Mouse (Mus musculus) adrenal gland, adult 18-20 months (tissue): ENCODE results near the gene C9. TPM values are rescaled to one million over a fixed set of nuclear protein-coding genes. Genes with fewer than 3 reads are reported as not detected.

Experiments used
- DNase-seq, 2 experiments: peaks; one replicate each; pipeline ENCODE4 v3.0.0; 2021 to 2022; ENCODE audit warnings: low spot score in 2 of 2
- total RNA-seq, 2 experiments: library from RNA; stranded (reverse); gene quantifications; 1 replicate in 1 of 2; 2 replicates in 1 of 2; pipeline ENCODE4 v1.2.3; 2021

C9 gene
- total RNA-seq, 2 experiments from 2014 or later: not detected

DNA sequence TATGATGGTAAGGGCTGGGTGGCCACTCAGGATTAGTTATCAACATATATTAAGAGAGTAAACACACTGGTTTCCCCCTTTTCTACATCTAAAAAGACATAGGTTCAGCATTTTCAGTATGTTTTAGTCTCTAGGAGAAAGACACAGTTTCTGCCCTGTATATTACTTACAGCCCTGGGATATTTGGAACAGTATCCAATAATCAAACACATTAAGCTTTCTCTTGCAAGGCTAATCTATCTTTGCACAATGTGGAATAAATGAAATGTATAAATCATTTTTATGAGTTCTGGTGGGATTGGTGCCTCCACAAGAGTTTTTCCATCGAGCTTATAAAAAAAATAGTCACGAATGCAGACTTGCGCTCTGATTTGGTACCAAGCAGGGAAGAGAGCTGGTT, 24.3 kb downstream of the C9 start:
- no peak for DNase-seq

DNA sequence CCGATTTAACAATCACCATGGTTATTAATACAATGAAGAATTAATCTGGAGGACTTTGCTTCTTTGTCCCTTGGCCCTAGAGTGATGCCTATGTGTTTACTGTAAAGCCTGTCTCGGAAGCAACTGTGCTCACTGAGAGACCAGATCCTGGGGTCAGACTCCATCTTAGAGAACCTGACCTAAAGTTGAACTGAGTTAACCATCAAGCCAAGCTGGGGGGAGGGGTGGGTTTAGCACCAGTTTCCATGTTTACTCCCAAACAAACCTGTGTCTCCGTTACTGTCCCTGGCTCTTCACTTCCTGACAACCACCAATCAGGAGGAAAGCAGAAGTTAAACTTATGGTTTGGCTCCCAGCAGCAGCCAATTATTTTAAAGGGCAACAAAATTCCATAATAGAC, 38.4 kb downstream of the C9 start:
- DNase-seq: no peak

DNA sequence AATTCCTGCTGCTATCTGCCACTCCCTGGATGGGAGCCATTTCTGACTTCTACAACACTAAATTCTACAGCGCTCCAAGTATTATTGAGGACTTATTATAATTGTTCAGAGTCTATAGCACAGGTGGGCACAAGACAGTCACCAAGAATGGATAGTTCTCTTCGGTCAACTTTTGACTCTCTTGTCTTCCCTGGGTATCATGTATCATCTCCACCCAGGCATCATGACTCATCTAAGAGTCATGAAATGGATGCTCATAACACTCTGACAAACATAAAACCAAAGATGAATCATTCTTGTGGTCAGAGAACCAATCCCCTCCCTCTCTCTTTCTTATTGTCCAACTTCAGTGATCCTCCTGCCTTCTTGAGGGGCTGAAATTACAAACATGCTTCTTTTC, 47.3 kb downstream of the C9 start:
- DNase-seq: no peak

DNA sequence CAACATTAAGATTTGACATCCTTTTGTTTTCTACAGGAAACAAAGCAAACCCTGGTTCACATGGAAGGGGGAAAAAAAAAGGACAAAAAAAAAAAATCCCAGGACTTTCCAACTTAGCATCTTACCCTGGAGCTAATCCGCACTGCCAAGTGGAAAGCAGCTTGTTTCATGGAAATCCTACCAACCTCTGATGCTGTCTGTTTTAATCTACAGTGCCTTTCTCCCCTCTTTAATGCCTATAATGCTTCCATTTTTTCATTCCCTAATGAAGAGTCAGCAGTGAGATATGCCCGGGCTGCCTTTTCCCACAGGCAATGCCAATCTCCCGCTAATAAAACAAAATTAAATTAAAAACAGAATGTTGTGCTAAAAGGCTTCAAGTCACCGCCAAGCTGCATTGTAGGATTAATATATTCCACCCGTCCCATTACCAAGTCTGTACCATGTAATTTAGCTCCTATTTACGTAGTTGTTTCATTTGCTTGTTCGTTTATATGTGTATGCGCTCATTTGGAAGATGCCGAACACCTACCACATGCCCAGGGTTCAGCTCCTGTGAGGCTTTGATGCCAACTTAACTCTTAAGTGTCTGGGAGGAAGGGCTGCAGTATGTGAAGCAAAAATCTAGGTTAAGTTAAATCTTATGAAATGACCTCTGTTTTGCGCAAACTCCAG, 53.4 kb downstream of the C9 start:
- no peak for DNase-seq

DNA sequence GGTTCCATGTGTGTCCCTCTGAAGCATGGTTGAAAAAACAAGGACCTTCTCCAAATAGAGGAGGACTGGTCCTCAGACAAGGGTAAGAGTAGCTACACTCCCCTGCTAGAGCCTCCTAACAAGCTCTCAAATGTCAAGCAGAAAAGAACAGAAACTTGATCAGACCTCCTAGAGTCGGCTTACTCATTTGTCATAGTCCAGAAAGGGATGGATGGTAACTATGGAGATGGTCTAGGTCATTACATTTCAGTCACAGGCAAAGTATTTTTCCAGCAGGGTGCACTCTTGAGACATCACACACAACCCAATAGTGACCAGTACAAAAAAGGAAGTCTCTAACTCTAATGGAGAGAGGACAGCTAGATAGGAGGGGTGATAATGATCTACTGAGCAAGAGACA, 55.7 kb downstream of the C9 start:
- no peak for DNase-seq

DNA sequence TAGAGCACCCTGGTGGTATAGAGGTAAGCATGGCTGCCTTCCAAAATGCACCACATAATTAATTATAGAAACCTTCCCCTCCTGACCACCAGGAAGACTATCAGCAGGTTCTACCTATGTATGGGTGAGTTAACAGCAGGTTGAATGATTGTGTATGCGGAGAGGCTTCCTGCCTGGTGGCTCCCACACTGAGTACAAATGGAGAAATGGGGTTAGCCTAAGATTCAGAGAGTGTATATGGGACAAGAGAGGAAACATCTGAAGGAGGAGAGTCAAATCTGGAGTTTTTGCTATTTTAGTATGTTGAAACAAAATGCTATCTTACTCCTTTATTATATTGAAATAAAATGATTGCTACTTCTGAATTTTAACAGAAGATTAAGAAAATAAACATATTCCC, 72.4 kb downstream of the C9 start:
- DNase-seq: no peak

DNA sequence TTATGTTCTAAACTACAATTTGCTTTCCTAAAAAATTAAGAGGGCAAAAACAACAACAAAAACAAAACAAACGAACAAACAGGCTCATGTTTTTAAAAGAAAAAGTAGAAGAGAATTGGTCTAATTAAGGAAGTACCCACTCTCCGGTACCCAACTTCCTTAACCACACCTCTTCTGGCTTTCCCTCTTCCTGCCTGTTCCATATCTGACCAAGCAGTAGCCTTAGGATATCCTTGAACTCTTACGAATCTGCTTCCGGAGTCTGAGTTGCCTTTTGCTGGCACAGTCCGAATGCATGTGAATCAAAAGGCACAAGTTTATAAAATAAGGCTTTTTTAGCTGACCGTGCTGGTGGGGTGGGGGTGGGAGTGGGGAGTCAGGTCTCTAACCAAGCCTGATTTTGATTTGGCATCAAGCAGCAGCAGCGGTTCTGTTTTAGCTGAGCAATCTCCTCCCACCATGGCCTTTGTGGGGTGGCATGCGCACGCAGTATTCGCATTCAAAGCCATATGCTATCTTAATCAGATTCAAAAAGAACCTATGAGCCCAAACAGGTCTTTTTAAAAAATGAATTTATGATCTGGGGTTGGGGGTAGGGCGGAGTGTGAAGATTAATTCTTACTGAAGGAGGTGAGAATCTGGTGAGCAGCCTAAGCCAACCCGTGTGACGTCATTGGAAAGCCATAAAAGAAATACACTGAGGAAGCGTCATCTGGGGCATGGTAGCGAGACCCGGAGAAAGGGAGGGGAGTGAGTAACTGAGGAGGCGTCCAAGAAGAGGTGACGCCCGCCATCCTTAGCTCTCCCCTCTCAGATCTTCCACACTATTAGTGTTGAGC, 74.5 kb downstream of the C9 start:
- DNase-seq: no peak

DNA sequence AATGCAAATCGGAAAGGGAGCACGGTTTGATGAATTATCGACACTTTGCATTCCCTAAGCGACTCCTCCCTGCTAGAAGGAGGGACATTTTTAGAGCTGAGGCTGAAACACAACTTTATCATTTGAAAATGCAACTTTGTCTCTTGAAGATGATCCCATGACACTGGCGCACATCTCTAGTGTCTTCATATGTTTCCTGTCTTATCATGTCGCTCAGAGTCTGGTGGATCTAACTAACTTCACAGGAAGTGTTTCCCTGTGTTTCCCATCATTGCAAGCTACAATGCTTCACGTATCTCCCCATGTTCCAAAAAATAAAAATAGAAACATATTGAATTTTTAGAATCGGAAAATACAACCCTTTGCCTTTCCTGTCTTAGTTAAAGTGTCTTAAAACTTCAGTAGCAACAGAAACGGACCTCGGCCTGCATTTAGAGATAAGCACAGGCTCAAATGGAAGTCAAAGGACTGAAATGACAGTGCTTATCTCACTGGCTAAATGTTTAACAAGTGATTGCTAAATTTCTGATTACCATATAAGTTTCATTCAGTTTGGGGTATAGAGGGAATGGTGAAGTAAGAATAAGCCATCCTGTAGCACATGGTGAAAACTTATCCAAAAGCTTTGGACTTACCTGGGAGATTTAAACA, 75.5 kb downstream of the C9 start:
- DNase-seq: no peak

DNA sequence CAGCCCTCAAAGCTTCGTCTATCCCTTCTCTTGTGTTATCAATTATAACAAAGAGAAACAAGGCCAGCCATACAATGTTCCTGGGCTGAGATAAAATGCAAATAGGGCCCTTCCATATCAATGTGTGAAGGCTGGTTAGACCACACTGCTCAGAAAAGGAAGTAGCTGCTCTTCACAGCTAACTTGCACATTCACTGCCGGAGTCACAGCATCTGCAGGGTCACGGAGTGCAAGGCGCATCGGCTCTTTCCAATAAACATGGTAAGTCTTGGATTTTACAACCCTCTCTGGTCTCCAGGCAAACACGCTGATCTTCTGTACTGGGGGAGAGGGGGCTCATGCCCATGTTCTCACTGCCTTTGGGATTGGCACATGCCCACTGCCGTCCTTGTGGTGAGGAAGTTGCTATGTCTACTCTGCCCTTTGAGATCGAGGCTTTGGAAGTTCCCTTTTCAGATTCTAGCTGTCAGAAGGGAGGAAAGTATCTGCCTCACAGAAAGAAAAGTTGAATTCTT, 77.6 kb downstream of the C9 start, which contains the start of gene Fyb:
Fyb (plus strand) TSS at position 201 of the 515 bp plus-strand sequence.
- no peak for DNase-seq

DNA sequence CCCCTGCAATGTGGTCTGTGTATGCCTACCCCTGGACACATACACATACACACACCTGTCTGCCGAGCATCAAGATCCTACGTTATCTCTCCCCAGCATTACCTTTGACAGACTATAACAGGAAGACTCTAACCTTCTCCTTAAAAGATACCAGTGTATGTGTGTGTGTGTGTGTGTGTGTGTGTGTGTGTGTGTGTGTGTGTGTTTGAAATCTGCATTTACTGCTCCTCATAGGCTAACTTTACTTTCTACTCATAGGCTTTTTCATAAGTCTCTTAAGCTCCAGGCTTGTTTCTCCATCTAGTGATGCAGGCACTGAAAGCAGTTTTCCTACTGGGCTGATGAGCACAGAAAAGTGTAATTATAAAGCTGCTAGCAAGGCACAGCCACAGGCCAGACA, 79.7 kb downstream of the C9 start:
- DNase-seq: no peak

DNA sequence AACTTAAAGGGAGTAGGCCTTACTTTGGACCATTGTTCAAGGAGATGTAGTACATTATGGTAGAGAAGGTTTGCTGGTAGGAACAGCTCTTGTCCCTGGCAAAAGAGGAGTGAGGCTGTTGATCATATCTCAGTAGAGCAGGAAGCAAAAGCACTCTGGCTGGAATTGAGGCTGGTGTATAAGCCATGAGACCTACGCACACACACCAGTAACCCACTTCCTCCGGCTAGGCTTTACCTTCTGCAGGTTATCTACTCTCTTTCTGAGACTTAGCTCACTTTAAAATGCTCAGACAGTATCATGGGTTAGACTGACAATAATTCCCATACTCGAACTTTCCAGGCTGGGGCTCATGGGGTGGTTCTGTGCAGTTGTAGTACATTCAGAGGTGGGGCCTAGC, 80.3 kb downstream of the C9 start:
- DNase-seq: no peak

DNA sequence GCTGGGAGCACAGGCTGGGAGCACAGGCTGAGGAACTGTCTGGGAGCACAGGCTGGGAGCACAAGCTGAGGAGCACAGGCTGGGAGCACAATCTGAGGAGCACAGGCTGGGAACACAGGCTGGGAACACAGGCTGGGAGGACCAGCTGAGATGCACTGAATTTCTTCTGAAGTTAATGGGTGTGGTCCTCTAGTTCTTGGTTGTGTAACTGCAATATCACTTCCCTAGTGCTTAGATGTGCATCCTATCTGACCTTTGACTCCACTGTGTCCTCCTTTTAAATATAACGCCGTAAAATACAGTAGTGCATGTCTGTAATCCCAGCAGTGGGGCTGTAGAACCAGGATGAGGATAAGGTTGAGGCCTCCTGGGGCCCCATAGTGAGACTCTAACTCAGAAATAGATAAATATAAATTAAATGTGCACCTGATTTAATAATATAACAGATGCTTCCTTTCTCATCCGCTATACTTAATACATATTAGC, 88.8 kb downstream of the C9 start:
- DNase-seq: no peak

DNA sequence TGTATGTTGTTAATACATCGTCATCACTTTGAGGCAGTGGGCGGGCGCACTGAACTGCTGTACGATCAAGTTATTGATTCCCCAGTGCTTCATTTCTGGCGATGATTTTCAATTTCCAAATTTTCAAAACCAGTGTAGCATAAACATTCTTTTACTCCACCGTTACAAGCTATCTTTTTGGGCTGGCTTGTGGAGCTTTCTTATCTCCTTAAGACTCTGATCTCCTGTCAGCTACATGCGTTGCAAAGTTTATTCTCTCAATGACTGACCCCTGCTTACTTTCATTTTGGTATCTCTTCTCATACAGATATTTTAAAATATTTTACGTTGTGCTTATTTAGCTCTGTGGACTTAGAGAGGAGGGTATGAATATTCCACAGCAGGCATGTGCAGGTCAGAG, 89.5 kb downstream of the C9 start:
- no peak for DNase-seq

DNA sequence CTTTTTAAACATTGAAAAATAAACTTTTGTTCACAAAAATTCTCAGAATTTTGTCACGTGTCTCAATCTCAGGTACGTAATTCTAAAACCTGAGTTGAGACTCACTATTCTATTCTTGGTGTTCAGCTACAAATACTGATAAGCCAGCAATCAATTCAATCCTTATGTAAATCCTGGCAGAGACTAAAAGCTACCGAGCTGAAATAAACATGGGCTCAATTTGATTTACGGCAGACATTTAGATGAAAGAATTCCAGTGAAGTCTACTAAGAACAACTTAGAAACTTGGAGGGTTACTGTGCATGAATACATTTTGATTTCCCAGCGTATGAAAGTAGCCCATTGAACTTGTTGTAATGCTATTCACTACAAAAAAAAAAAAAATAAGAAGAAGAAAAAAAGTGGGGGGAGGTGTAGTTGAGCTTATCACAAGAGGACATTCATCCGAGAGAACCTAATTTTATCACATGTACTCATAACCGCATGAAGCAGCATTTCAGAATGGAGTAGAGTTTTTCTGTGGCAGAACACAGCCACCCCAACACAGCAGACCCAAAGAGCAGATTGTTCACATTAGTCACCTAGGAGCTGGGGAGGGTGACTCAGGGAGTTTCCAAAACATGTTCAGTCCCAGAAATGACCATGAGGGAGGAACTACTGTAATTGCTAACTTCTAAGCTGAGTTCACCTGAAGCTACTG, 94.7 kb downstream of the C9 start:
- no peak for DNase-seq

Other genes starting within 250 kb of the C9 start
- 100 to 1,000 TPM; 329 to 456 TPM for gene Dab2, start 145.5 kb upstream of the C9 start, total RNA-seq
- 10 to 100 TPM; 43.5 to 45.3 TPM for gene Fyb, start 77.5 kb downstream of the C9 start, total RNA-seq